ENCODE assay signal across 28 mouse cellular contexts in the genomic region with DNA sequence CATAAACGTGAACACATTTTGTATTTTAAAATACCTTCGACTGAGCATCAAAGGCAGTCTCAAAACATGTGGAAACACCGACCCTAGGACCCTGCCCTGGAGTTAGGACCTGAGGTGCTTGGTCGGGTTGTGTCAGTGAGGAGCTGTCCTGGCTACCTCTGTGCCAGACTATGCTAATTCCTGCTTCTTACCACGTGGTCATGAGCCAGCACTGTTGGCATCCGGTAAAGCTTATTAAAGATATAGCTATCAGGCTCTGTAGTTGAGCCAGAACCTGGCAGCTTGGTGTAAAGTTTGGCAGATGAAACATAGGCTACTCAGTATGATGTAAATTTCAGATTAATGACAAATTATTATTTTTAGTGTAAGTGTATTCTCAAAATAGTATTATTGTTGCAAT. TPM values are rescaled to one million over a fixed set of nuclear protein-coding genes. Genes with fewer than 3 reads are reported as not detected.
DNase-seq lines count a peak whose midpoint lies in the region; ATAC-seq and TF ChIP-seq lines count a peak whose summit lies in the region.
"Had no signal": no experiment of that assay in that cellular context is flagged by ENCODE, and none has a peak within 500 bp of the region (broad histone marks: within the 10 kb centered on the region; RNA-seq: fewer than 3 reads in every experiment).

No protein-coding gene starts in this region.

- no peak for TF ChIP-seq POLR2A in MEL (IDR thresholded peaks at IDR 0.05; ENCODE audit: control insufficient read depth in 1 of 2, insufficient read depth in 1 of 2, low read depth in 1 of 2, low read length in 2 of 2, poor library complexity in 1 of 2)

- no peak overlapping the region for H3K4me3 ChIP-seq in gastrocnemius, adult 2 months
- H3K4me3 ChIP-seq in liver, embryonic 13.5 days (replicated peaks): no peak overlapping the region
- no peak overlapping the region for H3K4me3 ChIP-seq in liver, postnatal 0 days (ENCODE audit: low read depth, low read length)
- no peak overlapping the region for H3K4me3 ChIP-seq in MEL (ENCODE audit: control insufficient read depth in 1 of 2, insufficient read depth in 1 of 2, low read depth in 2 of 2, low read length in 2 of 2)
- no peak overlapping the region for H3K4me3 ChIP-seq in kidney, embryonic 15.5 days (replicated peaks)
- H3K4me3 ChIP-seq: limb, embryonic 12.5 days; liver, embryonic 12.5 days; lung, embryonic 15.5 days had no signal

- H3K9me3 ChIP-seq in liver, embryonic 13.5 days (replicated peaks): no peaks in the 10 kb centered on the region
- no peaks in the 10 kb centered on the region for H3K9me3 ChIP-seq in liver, postnatal 0 days (ENCODE audit: low read length)
- no peaks in the 10 kb centered on the region for H3K9me3 ChIP-seq in MEL (replicated peaks; ENCODE audit: insufficient read depth, low read length)
- H3K9me3 ChIP-seq in kidney, embryonic 15.5 days (replicated peaks): no peaks in the 10 kb centered on the region
- H3K9me3 ChIP-seq: embryonic facial prominence, embryonic 10.5 days; limb, embryonic 12.5 days; liver, embryonic 12.5 days; lung, embryonic 15.5 days; neural tube, embryonic 15.5 days had no signal

- ATAC-seq in liver, embryonic 13.5 days (ENCODE audit: low read depth): 0 out of 2 replicates have a peak, but pooled peaks have one; percentile 42
- ATAC-seq in liver, postnatal 0 days: no peak
- no peak for ATAC-seq in kidney, embryonic 15.5 days (replicated peaks; ENCODE audit: low FRiP score)
- ATAC-seq: activated CD4-positive, CD25-positive, alpha-beta regulatory T cell, adult 4 months; hindbrain, postnatal 0 days; intestine, postnatal 0 days; liver, embryonic 12.5 days; Patski had no signal

- H3K27ac ChIP-seq in gastrocnemius, adult 2 months: peak overlapping the region; percentile 95
- no peak overlapping the region for H3K27ac ChIP-seq in liver, embryonic 13.5 days
- H3K27ac ChIP-seq in liver, postnatal 0 days (ENCODE audit: low read depth): no peak overlapping the region
- no peak overlapping the region for H3K27ac ChIP-seq in MEL (ENCODE audit: control insufficient read depth, low read depth, low read length)
- no peak overlapping the region for H3K27ac ChIP-seq in kidney, embryonic 15.5 days
- H3K27ac ChIP-seq: embryonic facial prominence, embryonic 10.5 days; limb, embryonic 12.5 days; liver, embryonic 12.5 days; lung, embryonic 15.5 days had no signal

- DNase-seq in gastrocnemius, adult 2 months: peak; percentile 35
- DNase-seq in gastrocnemius, postnatal 25 days: no peak
- DNase-seq in liver, embryonic 13.5 days: no peak
- DNase-seq in liver, postnatal 0 days: no peak
- DNase-seq in MEL (ENCODE audit: low read depth, low spot score): peak; percentile 8
- DNase-seq in heart, postnatal 4 days: peak; percentile 36
- no peak for DNase-seq in right cerebral cortex, postnatal 14 days
- DNase-seq: adrenal gland, postnatal 14 days; cerebellum, adult 11 months; cerebellum, postnatal 25 days; gastrocnemius, postnatal 10 days; lung, postnatal 4 days; midbrain, embryonic 14.5 days had no signal

- TF ChIP-seq CTCF in gastrocnemius, adult 2 months (IDR thresholded peaks at IDR 0.05): no peak
- no peak for TF ChIP-seq CTCF in liver, postnatal 0 days (IDR thresholded peaks at IDR 0.05; ENCODE audit: low read depth)
- no peak for TF ChIP-seq CTCF in MEL (IDR thresholded peaks at IDR 0.05 in 2 of 3, conservative IDR thresholded peaks at IDR 0.05 in 1 of 3; ENCODE audit: control insufficient read depth in 1 of 3, insufficient read depth in 1 of 3, low read depth in 2 of 3, low read length in 3 of 3, poor library complexity in 1 of 3, severe bottlenecking in 1 of 3)

- H3K27me3 ChIP-seq in liver, embryonic 13.5 days: peaks cover 34% of the 10 kb centered on the region
- H3K27me3 ChIP-seq in liver, postnatal 0 days (ENCODE audit: insufficient read depth, low read length): 0 out of 2 replicates have a peak, but pooled peaks cover 2% of the 10 kb centered on the region
- H3K27me3 ChIP-seq in MEL (ENCODE audit: control insufficient read depth in 1 of 2, insufficient read depth in 2 of 2, low read length in 2 of 2): no peaks in the 10 kb centered on the region
- H3K27me3 ChIP-seq in kidney, embryonic 15.5 days: peaks cover 65% of the 10 kb centered on the region
- H3K27me3 ChIP-seq: Patski had no signal

- no peaks in the 10 kb centered on the region for H3K36me3 ChIP-seq in liver, embryonic 13.5 days
- H3K36me3 ChIP-seq in liver, postnatal 0 days (replicated peaks; ENCODE audit: insufficient read depth, low read length): no peaks in the 10 kb centered on the region
- peaks cover 0 to 2% of the 10 kb centered on the region in 2 experiments; a peak in 1 of 4 replicates for H3K36me3 ChIP-seq in MEL (ENCODE audit: control insufficient read depth in 1 of 2, insufficient read depth in 2 of 2, low read length in 2 of 2)
- H3K36me3 ChIP-seq in kidney, embryonic 15.5 days: no peaks in the 10 kb centered on the region
- H3K36me3 ChIP-seq: embryonic facial prominence, embryonic 10.5 days; limb, embryonic 12.5 days; liver, embryonic 12.5 days; lung, embryonic 15.5 days; neural tube, embryonic 15.5 days had no signal

- 34% methylated on average over 6 of the region's 6 CpGs for WGBS in liver, embryonic 13.5 days (ENCODE audit: insufficient replicate concordance)
- WGBS in liver, postnatal 0 days (ENCODE audit: insufficient replicate concordance): 43% methylated on average over 6 of the region's 6 CpGs
- 62% methylated on average over 6 of the region's 6 CpGs for WGBS in kidney, embryonic 15.5 days

- H3K9ac ChIP-seq in liver, embryonic 13.5 days: no peak overlapping the region
- no peak overlapping the region for H3K9ac ChIP-seq in liver, postnatal 0 days (replicated peaks)
- H3K9ac ChIP-seq in MEL (ENCODE audit: control insufficient read depth, low read depth, low read length, poor library complexity, severe bottlenecking): no peak overlapping the region
- H3K9ac ChIP-seq in kidney, embryonic 15.5 days: no peak overlapping the region
- H3K9ac ChIP-seq: limb, embryonic 12.5 days; liver, embryonic 12.5 days; lung, embryonic 15.5 days had no signal

- intact Hi-C loops in gastrocnemius, adult 2 months (cut with DNase I): loop anchor here (5.0 kb wide), 1 partner anchor 70 kb away; a partner anchor contains a TSS

- peaks cover 26% of the 10 kb centered on the region for H3K4me1 ChIP-seq in liver, embryonic 13.5 days (replicated peaks)
- H3K4me1 ChIP-seq in liver, postnatal 0 days (ENCODE audit: insufficient read depth): no peaks in the 10 kb centered on the region; the same call in 1 of the 2 replicates
- H3K4me1 ChIP-seq in MEL (ENCODE audit: control insufficient read depth in 1 of 2, insufficient read depth in 2 of 2, low read length in 2 of 2): peaks cover 0 to 7% of the 10 kb centered on the region in 2 experiments; a peak in 2 of 4 replicates
- peaks cover 4% of the 10 kb centered on the region; the same call in 1 of the 2 replicates for H3K4me1 ChIP-seq in kidney, embryonic 15.5 days
- H3K4me1 ChIP-seq: limb, embryonic 12.5 days; lung, embryonic 15.5 days had no signal

- no peak for TF ChIP-seq RAD21 in MEL (IDR thresholded peaks at IDR 0.05; ENCODE audit: low read depth, low read length)

- no peaks in the 10 kb centered on the region for H3K79me2 ChIP-seq in MEL (ENCODE audit: control insufficient read depth, insufficient read depth, low read length, poor library complexity)

- H3K4me2 ChIP-seq in liver, embryonic 13.5 days: no peak overlapping the region
- no peak overlapping the region for H3K4me2 ChIP-seq in liver, postnatal 0 days (ENCODE audit: low read depth, low read length)
- no peak overlapping the region for H3K4me2 ChIP-seq in kidney, embryonic 15.5 days
- H3K4me2 ChIP-seq: limb, embryonic 12.5 days; lung, embryonic 15.5 days had no signal

- TF ChIP-seq EP300 in liver, postnatal 0 days (IDR thresholded peaks at IDR 0.05; ENCODE audit: low read depth): no peak
- no peak for TF ChIP-seq EP300 in MEL (IDR thresholded peaks at IDR 0.05; ENCODE audit: low read depth in 1 of 2, low read length in 2 of 2)

RNA-seq across cellular contexts. Expression of a gene that starts 1.1 kb away (rescaled TPM):
- 10 to 100 TPM; 75.0 to 80.8 TPM for total RNA-seq in gastrocnemius, adult 2 months (2021)
- total RNA-seq in gastrocnemius, postnatal 25 days (2021): 10 to 100 TPM; 52.4 to 64.1 TPM
- polyA plus RNA-seq in liver, embryonic 13.5 days (2015; fragmentation: Nextera tagmentation; extraction: Ambion mirVana): 0.29 and 0.49 TPM in 2 replicates
- polyA plus RNA-seq in liver, postnatal 0 days (2015; fragmentation: Nextera tagmentation; extraction: Ambion mirVana): 0.13 and 0.38 TPM in 2 replicates
- not detected in 2 replicates for total RNA-seq in MEL (2012; rRNA removed)
- polyA plus RNA-seq in MEL (2012; ENCODE audit: insufficient read depth in 1 of 2, insufficient read length in 2 of 2, low read depth in 1 of 2, low replicate concordance in 2 of 2, missing spikeins in 1 of 2): under 1 TPM in 1 of 2 experiments, not detected in 1; 0.07 TPM
- 10 to 100 TPM; 15.4 to 16.6 TPM for total RNA-seq in heart, postnatal 4 days (2021)
- 0.21 and 0.30 TPM in 2 replicates for polyA plus RNA-seq in kidney, embryonic 15.5 days (2015; fragmentation: Nextera tagmentation; extraction: Ambion mirVana)
- polyA plus RNA-seq: Patski had no signal

RNA-seq across cellular contexts. Expression of a gene that starts 6.4 kb away (rescaled TPM):
- total RNA-seq in gastrocnemius, adult 2 months (2021): not detected
- total RNA-seq in gastrocnemius, postnatal 25 days (2021): not detected
- polyA plus RNA-seq in liver, embryonic 13.5 days (2015; fragmentation: Nextera tagmentation; extraction: Ambion mirVana): not detected in 2 replicates
- not detected in 2 replicates for polyA plus RNA-seq in liver, postnatal 0 days (2015; fragmentation: Nextera tagmentation; extraction: Ambion mirVana)
- not detected in 2 replicates for total RNA-seq in MEL (2012; rRNA removed)
- not detected for polyA plus RNA-seq in MEL (2012; ENCODE audit: insufficient read depth in 1 of 2, insufficient read length in 2 of 2, low read depth in 1 of 2, low replicate concordance in 2 of 2, missing spikeins in 1 of 2)
- not detected for total RNA-seq in heart, postnatal 4 days (2021)
- polyA plus RNA-seq in kidney, embryonic 15.5 days (2015; fragmentation: Nextera tagmentation; extraction: Ambion mirVana): not detected in 2 replicates
- total RNA-seq: adrenal gland, postnatal 14 days; gastrocnemius, postnatal 10 days; heart, postnatal 36 days; hindbrain, postnatal 0 days; layer of hippocampus, postnatal 10 days had no signal
- polyA plus RNA-seq: embryonic facial prominence, embryonic 10.5 days; forebrain, embryonic 11.5 days; intestine, postnatal 0 days; kidney, embryonic 16.5 days; large intestine, adult 2 months; limb, embryonic 12.5 days; liver, embryonic 12.5 days; lung, embryonic 15.5 days; midbrain, embryonic 14.5 days; Patski had no signal

RNA-seq across cellular contexts. Expression of a gene that starts 35.7 kb away (rescaled TPM):
- total RNA-seq in gastrocnemius, adult 2 months (2021): 1 to 10 TPM in 1 of 2 experiments, not detected in 1; 2.4 TPM
- total RNA-seq in gastrocnemius, postnatal 25 days (2021): 1 to 10 TPM; 2.0 to 2.7 TPM
- not detected in 2 replicates for polyA plus RNA-seq in liver, embryonic 13.5 days (2015; fragmentation: Nextera tagmentation; extraction: Ambion mirVana)
- not detected in 2 replicates for polyA plus RNA-seq in liver, postnatal 0 days (2015; fragmentation: Nextera tagmentation; extraction: Ambion mirVana)
- total RNA-seq in MEL (2012; rRNA removed): not detected in 2 replicates
- polyA plus RNA-seq in MEL (2012; ENCODE audit: insufficient read depth in 1 of 2, insufficient read length in 2 of 2, low read depth in 1 of 2, low replicate concordance in 2 of 2, missing spikeins in 1 of 2): not detected
- total RNA-seq in heart, postnatal 4 days (2021): not detected
- not detected in 2 replicates for polyA plus RNA-seq in kidney, embryonic 15.5 days (2015; fragmentation: Nextera tagmentation; extraction: Ambion mirVana)
- total RNA-seq: adrenal gland, postnatal 14 days; heart, postnatal 36 days; hindbrain, postnatal 0 days; layer of hippocampus, postnatal 10 days had no signal
- polyA plus RNA-seq: embryonic facial prominence, embryonic 10.5 days; forebrain, embryonic 11.5 days; hindbrain, postnatal 0 days; intestine, postnatal 0 days; kidney, embryonic 16.5 days; large intestine, adult 2 months; limb, embryonic 12.5 days; liver, embryonic 12.5 days; lung, embryonic 15.5 days; midbrain, embryonic 14.5 days; neural tube, embryonic 15.5 days; Patski had no signal

RNA-seq across cellular contexts. Expression of a gene that starts 38.0 kb away (rescaled TPM):
- total RNA-seq in gastrocnemius, adult 2 months (2021): 1 to 10 TPM; 1.1 to 1.2 TPM
- total RNA-seq in gastrocnemius, postnatal 25 days (2021): 1 to 10 TPM in 1 of 2 experiments, under 1 TPM in 1; 0.70 to 1.3 TPM
- polyA plus RNA-seq in liver, embryonic 13.5 days (2015; fragmentation: Nextera tagmentation; extraction: Ambion mirVana): 7.1 and 12.1 TPM in 2 replicates
- 11.6 and 14.6 TPM in 2 replicates for polyA plus RNA-seq in liver, postnatal 0 days (2015; fragmentation: Nextera tagmentation; extraction: Ambion mirVana)
- total RNA-seq in MEL (2012; rRNA removed): not detected in 2 replicates
- polyA plus RNA-seq in MEL (2012; ENCODE audit: insufficient read depth in 1 of 2, insufficient read length in 2 of 2, low read depth in 1 of 2, low replicate concordance in 2 of 2, missing spikeins in 1 of 2): not detected
- 1 to 10 TPM; 1.6 to 1.7 TPM for total RNA-seq in heart, postnatal 4 days (2021)
- 0.86 and 1.0 TPM in 2 replicates for polyA plus RNA-seq in kidney, embryonic 15.5 days (2015; fragmentation: Nextera tagmentation; extraction: Ambion mirVana)
- polyA plus RNA-seq: activated CD4-positive, CD25-positive, alpha-beta regulatory T cell, adult 4 months; forebrain, embryonic 11.5 days; hindbrain, postnatal 0 days; limb, embryonic 12.5 days; midbrain, embryonic 14.5 days had no signal

Comparison
In these comparisons a context has a peak if more than half of its experiments do, and no peak if none do; other contexts are left out.
1. DNase-seq: peak in gastrocnemius, adult 2 months (single experiment), MEL (single experiment) and heart, postnatal 4 days (single experiment); none in gastrocnemius, postnatal 25 days (single experiment), liver, embryonic 13.5 days (single experiment), liver, postnatal 0 days (single experiment) and right cerebral cortex, postnatal 14 days (single experiment).
2. RNA of a gene that starts 1.1 kb away (total RNA-seq): 75.0 to 80.8 TPM in gastrocnemius, adult 2 months, 52.4 to 64.1 TPM in gastrocnemius, postnatal 25 days and 15.4 to 16.6 TPM in heart, postnatal 4 days; not detected in MEL; every median in the first group is over 10 times any median in the second.